Mouse (Mus musculus) small intestine, adult 2 months (tissue): ENCODE measurements around the gene Olfr857. TPM values are rescaled to one million over a fixed set of nuclear protein-coding genes. Genes with fewer than 3 reads are reported as not detected.
"Not testable (repeated sequence)": the region's sequence is repeated elsewhere in the genome, so short reads cannot be mapped to it uniquely, and the experiment has no call there.

ENCODE experiments used
- H3K27ac ChIP-seq: fragments of 200-500 bp; 2 replicates; pipeline ENCODE4 v1.5.1; 2012; ENCODE audit warnings: low read depth, low read length, control low read depth, inconsistent platforms; ENCODE audit not compliant: insufficient read depth
- H3K27me3 ChIP-seq: fragments of 200-500 bp; 2 replicates; pipeline ENCODE4 v1.6.1; 2012; ENCODE audit warnings: mild to moderate bottlenecking, moderate library complexity, low read length, inconsistent platforms; ENCODE audit not compliant: control insufficient read depth, insufficient read depth
- H3K36me3 ChIP-seq: fragments of 200-500 bp; 2 replicates; pipeline ENCODE4 v1.6.1; 2012; ENCODE audit warnings: mild to moderate bottlenecking, low read length, control low read depth, inconsistent platforms; ENCODE audit not compliant: control insufficient read depth, insufficient read depth
- H3K4me1 ChIP-seq: fragments of 200-500 bp; 2 replicates; pipeline ENCODE4 v1.6.1; 2012; ENCODE audit warnings: low read length, inconsistent platforms, mixed read lengths; ENCODE audit not compliant: control insufficient read depth, insufficient read depth, insufficient read length
- H3K4me3 ChIP-seq: fragments of 200-500 bp; 2 replicates; pipeline ENCODE4 v1.5.1; 2012; ENCODE audit warnings: low read depth, mild to moderate bottlenecking, control low read depth, inconsistent platforms, low read length, moderate library complexity
- CTCF ChIP-seq: fragments of 200-500 bp; IDR thresholded peaks from 2 replicates; pipeline ENCODE4 v1.5.1; 2012; ENCODE audit warnings: low read depth, mild to moderate bottlenecking, control low read depth, inconsistent platforms, low read length, moderate library complexity, mixed read lengths; ENCODE audit not compliant: insufficient replicate concordance, insufficient read length; ENCODE audit errors: extremely low read depth
- POLR2A ChIP-seq: fragments of 200-500 bp; IDR thresholded peaks from 2 replicates; pipeline ENCODE4 v1.6.1; 2012; ENCODE audit warnings: low read depth, mild to moderate bottlenecking, control low read depth, inconsistent platforms, low read length, moderate library complexity
- WGBS: fragments of 180-500 bp; shearing (Covaris S2); methylation state at CpG from one replicate; pipeline ENCODE4 v1.1.7; 2018; 5-methylcytosine and 5-hydroxymethylcytosine counted together
- polyA plus RNA-seq: library from polyadenylated mRNA; depleted of rRNA; stranded (reverse); fragments of >200 nt; gene quantifications from 2 replicates; pipeline ENCODE4 v1.2.3, GENCODE M21; 2012; rRNA removed

Olfr857 gene
- not detected in 2 replicates for polyA plus RNA-seq

- TF ChIP-seq CTCF = no peak
- TF ChIP-seq POLR2A = no peak
- Histone ChIP-seq H3K36me3 (no peaks in the 10 kb centered on the region), H3K27ac (no peak within 1 kb of the TSS), H3K27me3 (no peaks in the 10 kb centered on the region), H3K4me1 (no peaks in the 10 kb centered on the region), H3K4me3 (no peak within 1 kb of the TSS)
- WGBS = 88% methylated on average over 1 of the region's 1 CpGs
Measured at GRCm38 (mm10) chr9:19709133-19709532, at the start of gene Olfr857. Gene Olfr857, plus strand, starts transcription at chr9:19709433.

- H3K27me3 ChIP-seq = no peaks in the 10 kb centered on the region
- no peak overlapping the region for H3K27ac ChIP-seq
- H3K4me1 ChIP-seq = no peaks in the 10 kb centered on the region
- TF ChIP-seq CTCF (no peak), POLR2A (no peak)
- WGBS = 84% methylated on average over 6 of the region's 6 CpGs
- no peaks in the 10 kb centered on the region for H3K36me3 ChIP-seq
- H3K4me3 ChIP-seq = no peak overlapping the region
Measured at GRCm38 (mm10) chr9:19690281-19690680, 19.0 kb upstream of the Olfr857 start.

- Histone ChIP-seq H3K4me1 (no peaks in the 10 kb centered on the region), H3K27ac (no peak overlapping the region), H3K4me3 (no peak overlapping the region), H3K36me3 (no peaks in the 10 kb centered on the region), H3K27me3 (no peaks in the 10 kb centered on the region)
- no peak for TF ChIP-seq CTCF
- no peak for TF ChIP-seq POLR2A
- WGBS = 77% methylated on average over 1 of the region's 1 CpGs
Measured at GRCm38 (mm10) chr9:19691426-19691825, 17.8 kb upstream of the Olfr857 start.

- Histone ChIP-seq H3K4me1 (no peaks in the 10 kb centered on the region), H3K27me3 (no peaks in the 10 kb centered on the region), H3K27ac (no peak overlapping the region), H3K36me3 (no peaks in the 10 kb centered on the region), H3K4me3 (no peak overlapping the region)
- WGBS = 71% methylated on average over 2 of the region's 2 CpGs
- TF ChIP-seq POLR2A (no peak), CTCF (no peak)
Measured at GRCm38 (mm10) chr9:19692430-19692829, 16.8 kb upstream of the Olfr857 start.

- H3K27ac ChIP-seq, H3K4me3 ChIP-seq, H3K36me3 ChIP-seq, H3K4me1 ChIP-seq, H3K27me3 ChIP-seq: not testable (repeated sequence)
- 38% methylated on average over 2 of the region's 2 CpGs for WGBS
Measured at GRCm38 (mm10) chr9:19694285-19694684, 14.9 kb upstream of the Olfr857 start.

- 77% methylated on average over 9 of the region's 9 CpGs for WGBS
- not testable (repeated sequence) for H3K4me1 ChIP-seq, H3K27ac ChIP-seq, H3K4me3 ChIP-seq, H3K27me3 ChIP-seq, H3K36me3 ChIP-seq
Measured at GRCm38 (mm10) chr9:19694898-19695379, 14.3 kb upstream of the Olfr857 start.

GRCm38 (mm10) chr9:19704546-19704945 lies 4.7 kb upstream of the Olfr857 start:
- not testable (repeated sequence) for H3K4me3 ChIP-seq, H3K36me3 ChIP-seq, H3K4me1 ChIP-seq, H3K27me3 ChIP-seq, H3K27ac ChIP-seq
- 65% methylated on average over 2 of the region's 2 CpGs for WGBS

Other genes with a start within 250 kb of the Olfr857 start
- not detected in 2 replicates for gene Olfr850, start 231.2 kb upstream of the Olfr857 start, polyA plus RNA-seq
- not detected in 2 replicates for gene Olfr851, start 216.1 kb upstream of the Olfr857 start, polyA plus RNA-seq
- not detected in 2 replicates for gene Olfr853, start 168.4 kb upstream of the Olfr857 start, polyA plus RNA-seq
- gene Olfr854, start 142.1 kb upstream of the Olfr857 start, polyA plus RNA-seq = not detected in 2 replicates
- not detected in 2 replicates for gene Olfr855, start 126.8 kb upstream of the Olfr857 start, polyA plus RNA-seq
- gene Zfp317, start 87.3 kb upstream of the Olfr857 start, polyA plus RNA-seq = 2.0 and 2.2 TPM in 2 replicates
- not detected in 2 replicates for gene Olfr58, start 70.8 kb downstream of the Olfr857 start, polyA plus RNA-seq
- gene Olfr859, start 95.5 kb downstream of the Olfr857 start, polyA plus RNA-seq = not detected in 2 replicates
- not detected in 2 replicates for gene Olfr860, start 140.3 kb downstream of the Olfr857 start, polyA plus RNA-seq
- gene Olfr862, start 178.6 kb downstream of the Olfr857 start, polyA plus RNA-seq = not detected in 2 replicates
- gene Olfr77, start 207.4 kb downstream of the Olfr857 start, polyA plus RNA-seq = not detected in 2 replicates